Mouse (Mus musculus) heart, adult 11 months (tissue): ENCODE measurements around the gene Slc26a1.

Source experiments
- DNase-seq: peaks from one replicate; pipeline ENCODE4 v3.0.0; 2022

Slc26a1 gene

GRCm38 (mm10) chr5:108689091-108689490 lies 13.7 kb upstream of the Slc26a1 start:
- no peak for DNase-seq

DNA sequence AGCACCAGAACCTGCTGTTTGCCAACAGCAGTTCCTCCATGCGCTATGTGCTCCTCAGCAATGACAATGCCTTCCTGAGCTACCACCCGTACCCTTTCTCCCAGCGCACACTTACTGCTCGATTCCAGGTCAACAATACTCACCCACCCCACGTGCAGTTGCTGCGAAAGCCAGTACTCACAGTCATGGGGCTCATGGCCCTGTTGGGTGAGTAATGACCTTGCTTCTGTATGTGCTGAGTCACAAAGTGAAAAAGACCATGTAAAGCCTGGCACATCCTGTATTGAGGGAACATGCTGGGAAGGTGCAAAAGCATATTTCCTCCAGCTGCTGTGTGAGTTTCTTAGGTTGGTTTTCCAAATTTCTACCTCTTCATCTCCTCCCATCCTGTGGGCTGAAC lies 5.5 kb upstream of the Slc26a1 start:
- DNase-seq: no peak

DNA sequence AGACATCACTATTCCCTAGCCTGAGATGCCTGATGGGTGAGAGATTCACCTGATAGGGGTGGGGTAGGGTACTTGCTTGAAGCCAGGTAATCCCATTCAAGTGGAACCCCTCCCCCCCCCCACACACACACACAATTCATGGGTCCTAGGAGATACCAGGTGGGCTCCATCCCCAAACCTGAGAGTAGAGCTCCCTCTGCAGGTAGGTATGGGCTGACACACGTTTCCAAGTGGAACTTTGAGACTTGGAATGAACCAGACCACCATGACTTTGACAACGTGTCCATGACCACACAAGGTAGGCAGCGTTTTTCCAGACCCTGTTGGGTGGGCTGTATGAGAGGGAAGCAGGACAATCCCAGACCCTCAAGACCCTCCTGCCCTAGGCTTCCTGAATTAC lies 4.5 kb upstream of the Slc26a1 start:
- no peak for DNase-seq

GRCm38 (mm10) chr5:108678296-108678854 lies 3.0 kb upstream of the Slc26a1 start:
- DNase-seq: no peak

GRCm38 (mm10) chr5:108677605-108678295 lies 2.4 kb upstream of the Slc26a1 start:
- DNase-seq: peak; percentile 95

- no peak for DNase-seq
Measured at GRCm38 (mm10) chr5:108676772-108677498, 1.6 kb upstream of the Slc26a1 start.

DNA sequence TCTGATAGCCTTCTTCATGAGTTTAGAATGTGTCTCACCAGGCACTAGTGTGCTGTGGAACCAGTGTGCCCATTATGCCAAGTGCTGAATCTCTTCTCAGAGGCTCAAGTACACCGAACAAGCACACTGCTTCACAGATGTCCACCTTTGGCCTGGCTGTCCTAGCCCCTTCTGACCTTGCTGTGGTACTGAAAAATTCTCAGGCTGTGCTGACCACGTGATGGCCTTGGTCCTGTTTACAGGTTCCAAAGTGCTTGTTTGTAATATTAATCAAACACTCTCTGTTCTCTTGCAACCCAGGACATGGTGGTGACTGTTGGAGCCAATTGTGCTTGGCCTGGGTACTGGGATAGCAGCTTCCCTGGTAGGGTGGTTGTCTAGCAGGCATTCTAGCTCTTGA lies 745 bp downstream of the Slc26a1 start:
- no peak for DNase-seq

DNA sequence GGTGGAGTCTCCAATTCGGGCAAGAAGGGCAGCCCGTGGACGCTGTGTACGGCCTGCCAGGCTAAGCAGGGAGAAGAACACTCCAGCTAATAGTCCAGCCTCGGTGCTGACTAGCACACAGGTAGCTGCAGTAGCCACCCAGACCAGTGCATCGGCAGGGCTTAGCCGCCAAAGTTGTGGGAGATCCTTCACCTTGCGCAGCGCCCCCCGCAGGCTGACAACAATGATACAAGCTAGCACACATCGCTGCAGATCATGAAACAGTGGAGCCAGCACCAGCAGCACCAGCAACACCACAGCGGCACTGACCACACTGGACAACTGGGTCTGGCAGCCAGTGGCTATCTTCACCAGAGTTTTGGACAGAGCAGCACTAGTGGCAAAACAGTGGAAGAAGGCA lies 3.6 kb downstream of the Slc26a1 start:
- no peak for DNase-seq

- DNase-seq: no peak
Measured at GRCm38 (mm10) chr5:108670785-108671184, 4.6 kb downstream of the Slc26a1 start.

- DNase-seq: peak; percentile 89
Measured at GRCm38 (mm10) chr5:108669986-108670385, 5.4 kb downstream of the Slc26a1 start.

GRCm38 (mm10) chr5:108668977-108669936 lies 6.1 kb downstream of the Slc26a1 start, which contains the start of gene Dgkq:
TSS of gene Dgkq (minus strand) at chr5:108669672.
- DNase-seq: peak; percentile 99

- DNase-seq: no peak
Measured at GRCm38 (mm10) chr5:108668387-108668932, 6.9 kb downstream of the Slc26a1 start.

DNA sequence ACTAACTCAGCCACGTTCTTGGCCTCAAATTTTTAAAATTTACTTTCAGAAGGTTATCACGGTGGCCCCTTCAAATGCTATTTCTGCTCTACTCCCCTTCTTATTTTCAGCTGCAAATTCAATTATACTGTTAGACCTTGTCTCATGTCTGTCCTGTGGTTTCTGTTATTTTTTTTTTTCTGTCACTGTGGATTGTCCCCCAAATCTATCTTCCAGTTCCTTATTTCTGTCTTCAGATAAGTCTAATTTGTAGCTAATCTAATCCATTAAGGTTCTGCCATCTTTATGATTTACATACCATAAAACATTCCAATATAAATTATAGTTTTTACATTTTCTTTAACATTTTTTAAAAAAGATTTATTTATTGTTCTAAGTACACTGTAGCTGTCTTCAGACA lies 8.0 kb downstream of the Slc26a1 start:
- DNase-seq: no peak

- DNase-seq: no peak
Measured at GRCm38 (mm10) chr5:108665066-108665465, 10.3 kb downstream of the Slc26a1 start.

GRCm38 (mm10) chr5:108662772-108663171 lies 12.6 kb downstream of the Slc26a1 start:
- no peak for DNase-seq

- peak; percentile 99 for DNase-seq
Measured at GRCm38 (mm10) chr5:108660632-108661268, 14.6 kb downstream of the Slc26a1 start.

- no peak for DNase-seq
Measured at GRCm38 (mm10) chr5:108659698-108660631, 15.4 kb downstream of the Slc26a1 start, which contains the start of gene Idua. TSS of gene Idua (plus strand) at chr5:108660331.

DNA sequence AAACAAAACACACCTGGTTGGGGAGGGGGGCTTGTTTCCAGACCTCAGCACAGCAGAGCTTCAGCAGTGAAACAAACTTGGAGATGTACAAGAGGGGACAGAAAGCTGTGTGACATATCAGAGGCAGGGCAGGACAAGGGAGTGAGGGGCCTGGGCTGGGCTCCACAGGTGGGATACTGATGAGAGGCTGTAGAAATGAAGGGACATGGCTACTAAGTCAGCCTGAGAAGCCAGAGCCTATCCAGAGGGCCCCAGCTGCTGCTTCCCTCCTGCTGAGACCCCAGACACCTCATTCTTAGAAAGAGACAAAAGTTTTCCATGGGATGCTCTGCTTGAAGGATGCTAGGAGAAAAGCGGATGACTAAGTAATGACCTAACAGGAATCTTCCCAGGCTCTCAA lies 16.8 kb downstream of the Slc26a1 start:
- peak; percentile 87 for DNase-seq

DNA sequence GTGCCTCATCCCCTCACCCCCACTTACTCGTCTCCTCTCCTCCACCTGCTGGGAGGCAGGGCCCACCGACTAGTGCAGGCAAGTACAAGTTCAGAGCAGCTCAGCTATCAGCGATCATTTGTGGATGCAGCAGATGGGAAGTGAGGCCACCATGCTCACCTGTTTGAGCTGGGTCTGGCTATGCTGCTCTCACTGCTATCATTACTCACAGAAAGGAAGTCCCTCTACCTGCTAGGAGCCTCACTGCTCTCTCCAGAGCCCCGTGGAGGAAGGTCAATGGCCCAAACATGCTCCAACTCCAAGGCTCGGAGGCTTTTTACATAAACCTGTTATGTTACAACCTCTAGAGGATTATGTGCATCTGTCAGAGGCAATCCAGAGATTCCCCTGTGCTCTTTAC lies 18.0 kb downstream of the Slc26a1 start:
- peak; percentile 85 for DNase-seq

GRCm38 (mm10) chr5:108655891-108656650 lies 19.3 kb downstream of the Slc26a1 start:
- peak; percentile 89 for DNase-seq
